Mouse (Mus musculus) heart, postnatal 36 days (tissue): ENCODE measurements around the gene Ccnl1. TPM values are rescaled to one million over a fixed set of nuclear protein-coding genes. Genes with fewer than 3 reads are reported as not detected.

Experiments
- DNase-seq, 2 experiments: peaks; one replicate each; pipeline ENCODE4 v3.0.0; 2021 to 2022
- intact Hi-C: fragments of 180-260 bp; cut with DNase I; formaldehyde crosslinking; loops from one replicate; pipeline ENCODE4 v1.15.1; 2025
- total RNA-seq, 2 experiments: library from RNA; stranded (reverse); gene quantifications; 2 replicates each; pipeline ENCODE4 v1.2.3; 2021

Ccnl1 gene
- total RNA-seq: 10 to 100 TPM; 19.2 to 21.6 TPM

- DNase-seq: peak; percentile 98 to 99
- intact Hi-C loops: loop anchor here (1.0 to 2.0 kb wide), 2 partner anchors 16 to 33 kb away; no protein-coding TSS in a partner anchor
Observed at GRCm38 (mm10) chr3:65958102-65958839, at the start of gene Ccnl1. TSS of gene Ccnl1 (minus strand) at chr3:65958249.

GRCm38 (mm10) chr3:66004989-66005388 lies 46.9 kb upstream of the Ccnl1 start:
- intact Hi-C loops: loop anchor here (2.0 to 5.0 kb wide), 2 partner anchors 232 to 258 kb away; no protein-coding TSS in a partner anchor
- DNase-seq: no peak

GRCm38 (mm10) chr3:66004220-66004951 lies 46.3 kb upstream of the Ccnl1 start:
- DNase-seq: no peak
- intact Hi-C loops: loop anchor here (2.0 to 5.0 kb wide), 2 partner anchors 233 to 258 kb away; no protein-coding TSS in a partner anchor

GRCm38 (mm10) chr3:66000400-66000799 lies 42.4 kb upstream of the Ccnl1 start:
- DNase-seq: no peak
- intact Hi-C loops: loop anchor here (5.0 kb wide), 1 partner anchor 237 kb away; no protein-coding TSS in a partner anchor

GRCm38 (mm10) chr3:65997360-65998008 lies 39.4 kb upstream of the Ccnl1 start:
- intact Hi-C loops: loop anchor here (10.0 kb wide), 1 partner anchor 1013 kb away; no protein-coding TSS in a partner anchor
- DNase-seq: no peak

- DNase-seq: no peak
Observed at GRCm38 (mm10) chr3:65992395-65993340, 34.6 kb upstream of the Ccnl1 start.

GRCm38 (mm10) chr3:65990957-65991646 lies 33.1 kb upstream of the Ccnl1 start:
- intact Hi-C loops: loop anchor here (2.0 to 10.0 kb wide), 6 partner anchors 14 to 1006 kb away; partner anchors contain the start of genes Ccnl1 and Lekr1
- peak; percentile 27 to 49 for DNase-seq

More at GRCm38 (mm10) chr3:65992395-65993340, 34.6 kb upstream of the Ccnl1 start:
- intact Hi-C loops: loop anchor here (5.0 to 10.0 kb wide), 2 partner anchors 325 to 1008 kb away; partner anchors contain the start of gene Lekr1

- no peak for DNase-seq
- intact Hi-C loops: loop anchor here (2.0 to 10.0 kb wide), 6 partner anchors 14 to 1006 kb away; partner anchors contain the start of genes Ccnl1 and Lekr1
Observed at GRCm38 (mm10) chr3:65990524-65990923, 32.5 kb upstream of the Ccnl1 start.

- intact Hi-C loops: no loop called here
- no peak for DNase-seq
Observed at GRCm38 (mm10) chr3:65988711-65989495, 30.9 kb upstream of the Ccnl1 start.

GRCm38 (mm10) chr3:65976296-65976695 lies 18.2 kb upstream of the Ccnl1 start:
- DNase-seq: no peak
- intact Hi-C loops: loop anchor here (2.0 to 5.0 kb wide), 2 partner anchors 15 to 589 kb away; no protein-coding TSS in a partner anchor

GRCm38 (mm10) chr3:65975317-65975716 lies 17.3 kb upstream of the Ccnl1 start:
- intact Hi-C loops: loop anchor here (5.0 kb wide), 1 partner anchor 588 kb away; no protein-coding TSS in a partner anchor
- peak; percentile 41 to 48 for DNase-seq

GRCm38 (mm10) chr3:65974232-65975058 lies 16.4 kb upstream of the Ccnl1 start:
- DNase-seq: peak; percentile 98 to 99
- intact Hi-C loops: loop anchor here (1.0 to 5.0 kb wide), 3 partner anchors 16 to 587 kb away; partner anchors contain the start of genes Ccnl1 and Tiparp

GRCm38 (mm10) chr3:65973501-65974231 lies 15.6 kb upstream of the Ccnl1 start:
- intact Hi-C loops: loop anchor here (1.0 to 5.0 kb wide), 2 partner anchors 15 to 446 kb away; partner anchors contain the start of genes Ccnl1 and Tiparp
- DNase-seq: no peak

GRCm38 (mm10) chr3:65969196-65969595 lies 11.1 kb upstream of the Ccnl1 start:
- intact Hi-C loops: no loop called here

GRCm38 (mm10) chr3:65966360-65966759 lies 8.3 kb upstream of the Ccnl1 start:
- no peak for DNase-seq
- intact Hi-C loops: no loop called here

More at GRCm38 (mm10) chr3:65969196-65969595, 11.1 kb upstream of the Ccnl1 start:
- no peak for DNase-seq
